Mouse (Mus musculus): ENCODE measurements around the gene Paqr7. TPM values are rescaled to one million over a fixed set of nuclear protein-coding genes. Genes with fewer than 3 reads are reported as not detected.

Paqr7 gene
- polyA plus RNA-seq, 1 experiment, result 78.7 TPM

DNA sequence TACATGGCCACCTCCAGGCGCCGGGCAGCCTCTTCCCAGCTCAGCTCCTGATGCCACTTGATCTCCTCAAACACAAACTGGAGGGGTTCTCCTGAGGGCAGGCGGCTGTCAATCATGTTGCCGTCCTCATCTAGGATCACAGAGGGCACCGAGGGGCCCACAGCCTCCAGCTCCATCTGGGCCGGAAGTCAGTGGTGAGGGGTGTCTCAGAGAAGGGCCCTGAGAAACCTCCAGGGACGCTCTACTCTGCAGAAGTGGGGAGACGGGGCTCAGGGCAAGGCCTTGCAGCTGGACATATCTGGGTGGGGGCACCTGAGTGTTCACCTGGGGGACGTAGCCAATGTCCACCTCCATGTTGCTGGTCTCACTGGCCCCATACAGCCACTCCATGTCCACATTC is 46.2 kb downstream of the Paqr7 start:
- no peak for TF ChIP-seq POLR2A (IDR thresholded peaks at IDR 0.05; ENCODE audit: extremely low read depth, insufficient read depth, low read length)
- no peak for TF ChIP-seq CTCF (IDR thresholded peaks at IDR 0.05; ENCODE audit: extremely low read depth, insufficient read depth, low read length)
- no peaks in the 10 kb centered on the region for H3K4me1 ChIP-seq (ENCODE audit: control insufficient read depth, insufficient read depth, low read length)
- no peak overlapping the region for H3K27ac ChIP-seq (ENCODE audit: insufficient read depth, low read length)
- no peak overlapping the region for H3K4me3 ChIP-seq (ENCODE audit: insufficient read depth, low read length)

DNA sequence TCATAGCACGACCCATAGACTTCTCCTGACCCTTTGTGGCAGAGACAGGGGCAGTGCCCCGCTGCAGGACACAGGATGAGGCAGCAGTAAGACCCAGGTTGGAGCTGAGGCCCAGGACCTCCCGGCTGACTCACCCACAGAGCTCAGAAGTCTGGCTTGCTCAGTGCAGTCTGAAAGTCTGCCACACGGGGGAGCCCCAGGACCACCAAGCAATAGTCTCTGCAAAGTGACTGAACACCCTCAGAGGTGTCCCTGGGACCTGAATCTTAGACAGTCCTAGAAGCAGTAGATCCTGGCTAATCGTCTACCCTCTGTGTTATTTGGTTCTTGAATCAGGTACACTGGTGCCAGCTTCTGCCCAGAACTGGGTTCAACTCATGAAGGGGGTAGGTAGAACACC is 46.8 kb downstream of the Paqr7 start:
- no peak overlapping the region for H3K4me3 ChIP-seq (ENCODE audit: insufficient read depth, low read length)
- H3K27ac ChIP-seq (ENCODE audit: insufficient read depth, low read length), result no peak overlapping the region
- TF ChIP-seq POLR2A (IDR thresholded peaks at IDR 0.05; ENCODE audit: extremely low read depth, insufficient read depth, low read length) (no peak), CTCF (IDR thresholded peaks at IDR 0.05; ENCODE audit: extremely low read depth, insufficient read depth, low read length) (peak; percentile 92)
- H3K4me1 ChIP-seq (ENCODE audit: control insufficient read depth, insufficient read depth, low read length), result no peaks in the 10 kb centered on the region

DNA sequence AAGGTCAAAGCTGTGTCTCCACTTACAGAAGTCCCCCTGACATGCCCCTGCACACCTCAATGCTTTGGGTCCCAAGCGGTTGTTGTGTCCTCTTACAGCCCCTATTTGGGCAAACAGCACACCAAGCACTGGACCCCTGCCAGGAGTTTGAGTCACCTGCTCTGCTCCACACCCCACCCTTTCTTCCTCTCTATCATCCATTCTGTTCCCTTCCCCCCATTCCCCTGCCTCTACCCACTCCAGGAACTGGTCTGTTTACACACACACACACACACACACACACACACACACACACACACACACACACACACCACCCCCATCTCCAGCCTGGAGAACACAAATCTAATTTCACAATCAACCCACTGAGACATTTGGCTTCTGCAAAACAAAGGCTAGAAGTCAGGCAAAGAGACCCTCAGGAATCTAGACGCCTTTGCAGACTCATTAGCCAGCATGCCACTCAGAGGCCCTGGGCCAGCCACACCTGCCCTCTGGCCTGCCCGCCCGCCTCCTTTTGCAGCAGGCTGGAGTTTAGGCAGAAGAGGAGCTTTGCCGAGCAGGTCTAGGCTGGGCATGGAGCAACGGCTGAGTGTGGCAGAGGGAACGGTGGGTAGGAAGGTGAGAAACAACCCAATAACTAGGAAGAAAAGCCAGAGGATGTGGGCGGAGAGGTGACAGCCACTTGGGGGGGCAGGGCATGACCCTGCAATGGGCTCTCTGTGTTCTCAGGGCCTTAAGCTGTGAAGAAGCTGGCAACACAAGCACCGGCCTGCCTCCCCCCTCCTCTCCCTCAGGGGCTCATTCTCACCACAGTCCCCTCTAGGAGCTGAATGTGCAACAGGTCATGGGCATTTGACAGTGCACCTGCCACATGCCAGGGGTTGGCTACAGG is 50.6 kb downstream of the Paqr7 start:
- TF ChIP-seq POLR2A (IDR thresholded peaks at IDR 0.05; ENCODE audit: extremely low read depth, insufficient read depth, low read length) (no peak), CTCF (IDR thresholded peaks at IDR 0.05; ENCODE audit: extremely low read depth, insufficient read depth, low read length) (no peak)
- no peak overlapping the region for H3K27ac ChIP-seq (ENCODE audit: insufficient read depth, low read length)
- no peak overlapping the region for H3K4me3 ChIP-seq (ENCODE audit: insufficient read depth, low read length)
- no peaks in the 10 kb centered on the region for H3K4me1 ChIP-seq (ENCODE audit: control insufficient read depth, insufficient read depth, low read length)

DNA sequence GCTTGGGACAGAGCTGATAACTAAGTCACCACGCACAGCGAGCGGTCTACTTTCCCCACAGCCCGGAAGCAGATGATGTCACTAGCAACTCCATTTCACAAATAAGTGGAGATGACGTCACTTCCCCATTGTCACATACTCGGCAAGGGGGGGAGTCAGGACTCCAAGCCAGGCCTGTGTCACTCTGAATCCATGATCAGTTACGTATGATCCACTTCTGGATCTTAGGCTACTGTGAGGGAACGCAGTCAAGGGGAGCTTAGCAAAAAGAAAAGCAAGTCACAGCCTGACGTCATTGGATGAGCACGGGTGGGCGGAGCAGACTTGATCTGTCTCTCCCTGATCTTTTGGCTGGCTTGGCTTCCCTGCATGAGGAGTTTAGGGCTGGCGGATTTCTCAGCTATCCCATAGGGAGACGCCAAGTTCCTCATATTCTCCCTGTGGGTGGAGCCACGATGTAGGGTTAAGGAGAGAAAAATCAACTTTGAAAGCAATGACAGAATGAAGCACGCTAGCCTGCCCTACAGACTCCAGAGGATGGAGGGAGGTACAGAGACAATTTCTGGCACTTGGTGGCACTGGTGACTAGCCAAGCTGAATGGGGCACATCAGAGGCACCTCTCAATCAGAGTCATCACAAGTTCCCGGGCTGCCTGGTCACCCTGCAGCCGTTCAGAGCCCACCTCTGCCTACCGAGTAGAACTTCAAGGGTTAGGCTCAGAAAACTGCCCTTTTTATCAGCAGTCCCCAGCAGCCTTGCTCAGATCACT is 51.9 kb downstream of the Paqr7 start:
- TF ChIP-seq POLR2A (IDR thresholded peaks at IDR 0.05; ENCODE audit: extremely low read depth, insufficient read depth, low read length) (no peak), CTCF (IDR thresholded peaks at IDR 0.05; ENCODE audit: extremely low read depth, insufficient read depth, low read length) (0 out of 2 replicates have a peak, but pooled peaks have one; percentile 7)
- no peak overlapping the region for H3K27ac ChIP-seq (ENCODE audit: insufficient read depth, low read length)
- no peak overlapping the region for H3K4me3 ChIP-seq (ENCODE audit: insufficient read depth, low read length)
- H3K4me1 ChIP-seq (ENCODE audit: control insufficient read depth, insufficient read depth, low read length), result peaks cover 2% of the 10 kb centered on the region; the same call in 1 of the 2 replicates

- Histone ChIP-seq H3K27ac (ENCODE audit: insufficient read depth, low read length) (no peak overlapping the region), H3K4me3 (ENCODE audit: insufficient read depth, low read length) (no peak overlapping the region), H3K4me1 (ENCODE audit: control insufficient read depth, insufficient read depth, low read length) (peaks cover 2% of the 10 kb centered on the region; the same call in 1 of the 2 replicates)
- TF ChIP-seq CTCF (IDR thresholded peaks at IDR 0.05; ENCODE audit: extremely low read depth, insufficient read depth, low read length), result 0 out of 2 replicates have a peak, but pooled peaks have one; percentile 3
- no peak for TF ChIP-seq POLR2A (IDR thresholded peaks at IDR 0.05; ENCODE audit: extremely low read depth, insufficient read depth, low read length)
Measured at GRCm38 (mm10) chr4:134549899-134550298, 53.4 kb downstream of the Paqr7 start.

DNA sequence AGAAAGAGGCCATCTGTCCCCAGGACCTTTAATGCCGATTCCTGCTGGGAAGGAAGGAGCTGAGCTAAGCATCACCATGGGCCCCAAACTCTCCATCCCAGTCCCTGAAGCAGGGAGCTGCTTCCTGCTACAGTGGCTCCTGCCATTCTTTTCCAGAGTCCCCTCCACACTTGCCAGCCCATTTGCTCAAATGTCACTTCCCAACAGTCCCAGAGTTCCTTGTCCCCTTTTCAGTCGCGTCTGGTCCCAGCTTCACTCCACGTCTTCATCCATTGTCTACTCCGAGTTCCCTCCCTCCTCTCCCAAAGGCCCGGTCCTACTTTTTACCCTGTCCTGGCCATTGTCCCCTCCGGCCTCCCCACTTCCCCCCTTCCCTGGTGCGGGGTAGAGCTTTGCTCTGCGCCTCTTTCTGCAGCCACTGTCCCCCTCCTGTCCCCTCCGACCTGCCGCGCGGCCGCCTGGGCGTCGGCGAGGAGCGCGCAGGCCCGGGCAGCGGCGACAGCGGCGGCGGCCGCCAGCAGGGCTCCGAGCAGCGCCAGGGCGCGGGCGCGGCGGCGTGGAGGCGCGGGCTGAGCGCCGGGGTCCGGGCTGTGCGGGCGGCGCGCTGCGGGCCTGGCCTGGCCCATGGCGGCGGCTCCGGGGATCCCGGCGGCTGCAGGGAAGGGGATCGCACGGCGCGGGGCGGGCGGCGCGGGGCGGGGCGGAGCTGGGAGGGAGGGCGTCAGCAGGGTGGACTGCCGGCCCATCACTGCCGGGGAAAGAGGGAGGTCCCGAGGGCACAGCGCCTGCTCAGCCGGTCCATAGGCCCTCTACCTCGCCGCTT is 55.2 kb downstream of the Paqr7 start, which contains the start of gene Selenon:
TSS of gene Selenon (minus strand) at position 673 of the 823 bp plus-strand sequence.
- Histone ChIP-seq H3K4me1 (ENCODE audit: control insufficient read depth, insufficient read depth, low read length) (peaks cover 2% of the 10 kb centered on the region; the same call in 1 of the 2 replicates), H3K4me3 (ENCODE audit: insufficient read depth, low read length) (peak within 1 kb of the TSS; percentile 69), H3K27ac (ENCODE audit: insufficient read depth, low read length) (no peak within 1 kb of the TSS)
- TF ChIP-seq CTCF (IDR thresholded peaks at IDR 0.05; ENCODE audit: extremely low read depth, insufficient read depth, low read length) (no peak), POLR2A (IDR thresholded peaks at IDR 0.05; ENCODE audit: extremely low read depth, insufficient read depth, low read length) (no peak)

DNA sequence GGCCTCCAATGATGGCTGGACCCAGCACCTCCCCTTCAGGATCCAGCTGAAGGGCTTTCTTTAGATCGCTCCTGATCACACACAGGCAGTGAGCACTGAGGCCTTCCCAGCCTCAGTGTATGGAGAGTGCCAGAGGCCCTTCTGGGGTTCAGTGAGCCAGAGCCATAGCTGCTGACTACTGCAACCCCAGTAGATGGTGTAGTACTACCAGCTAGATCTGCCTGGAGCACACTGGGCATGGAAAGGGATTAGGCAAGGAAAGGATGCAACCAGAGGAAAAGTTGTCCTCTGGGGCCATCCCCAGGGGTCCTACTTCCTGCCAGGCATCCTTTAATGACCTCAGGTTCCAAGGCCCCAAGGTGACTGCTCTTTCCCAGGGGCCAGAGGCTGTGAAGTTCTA is 57.1 kb downstream of the Paqr7 start:
- peak; percentile 47 for TF ChIP-seq CTCF (IDR thresholded peaks at IDR 0.05; ENCODE audit: extremely low read depth, insufficient read depth, low read length)
- no peak for TF ChIP-seq POLR2A (IDR thresholded peaks at IDR 0.05; ENCODE audit: extremely low read depth, insufficient read depth, low read length)

GRCm38 (mm10) chr4:134555956-134556580 is 59.6 kb downstream of the Paqr7 start:
- H3K27ac ChIP-seq (ENCODE audit: insufficient read depth, low read length), result no peak overlapping the region
- H3K4me1 ChIP-seq (ENCODE audit: control insufficient read depth, insufficient read depth, low read length), result peaks cover 2% of the 10 kb centered on the region; the same call in 1 of the 2 replicates
- TF ChIP-seq POLR2A (IDR thresholded peaks at IDR 0.05; ENCODE audit: extremely low read depth, insufficient read depth, low read length) (no peak), CTCF (IDR thresholded peaks at IDR 0.05; ENCODE audit: extremely low read depth, insufficient read depth, low read length) (peak; percentile 47)
- H3K4me3 ChIP-seq (ENCODE audit: insufficient read depth, low read length), result no peak overlapping the region

More for the DNA sequence above, 57.1 kb downstream of the Paqr7 start:
- Histone ChIP-seq H3K27ac (ENCODE audit: insufficient read depth, low read length) (no peak overlapping the region), H3K4me1 (ENCODE audit: control insufficient read depth, insufficient read depth, low read length) (peaks cover 2% of the 10 kb centered on the region; the same call in 1 of the 2 replicates), H3K4me3 (ENCODE audit: insufficient read depth, low read length) (no peak overlapping the region)

All from cortical plate, adult 2 months (tissue).